Mouse (Mus musculus): ENCODE results near the gene Ak1. TPM values are rescaled to one million over a fixed set of nuclear protein-coding genes. Genes with fewer than 3 reads are reported as not detected.

Gene Ak1
- polyA plus RNA-seq, 1 experiment from 2014 or later, result 25.5 TPM

DNA sequence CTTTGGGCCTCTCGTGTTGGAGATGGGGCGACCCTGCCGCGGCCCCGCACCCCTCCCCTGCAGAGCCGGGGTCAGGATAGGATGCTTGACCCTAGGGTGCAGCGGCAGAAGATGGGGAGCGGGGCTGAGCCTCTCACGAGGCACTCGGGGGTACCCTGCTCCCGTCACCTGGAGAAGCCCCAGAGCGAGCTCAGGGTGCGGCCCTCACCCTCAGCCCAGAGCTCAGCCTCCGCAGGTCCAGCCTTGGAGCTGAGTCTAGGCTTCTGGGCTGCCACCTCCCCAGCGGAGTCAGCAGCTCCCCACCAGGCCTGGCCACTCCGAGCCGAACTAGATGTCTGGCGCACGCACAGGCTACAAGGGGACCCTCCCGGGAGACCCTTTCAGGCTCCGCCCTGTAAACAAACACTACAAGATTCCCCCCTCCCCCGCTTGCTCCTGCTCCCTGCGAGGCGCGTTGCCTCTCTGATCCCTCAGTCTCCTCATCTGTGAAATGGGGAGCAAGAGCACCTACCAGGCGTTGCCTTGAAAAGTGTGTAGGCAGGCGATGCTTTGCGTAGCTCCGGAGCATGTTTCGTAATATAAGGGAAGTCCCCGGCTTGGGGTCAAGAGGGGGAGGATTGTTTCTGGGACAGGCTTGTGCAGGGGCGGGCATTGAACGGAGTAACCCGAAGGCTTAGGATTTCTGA lies 14.2 kb upstream of the Ak1 start:
- H3K27me3 ChIP-seq (ENCODE audit: control insufficient read depth, insufficient read depth, low read length), result no peaks in the 10 kb centered on the region
- peaks cover 24% of the 10 kb centered on the region for H3K4me1 ChIP-seq (ENCODE audit: control insufficient read depth, insufficient read depth, low read length)
- H3K27ac ChIP-seq (ENCODE audit: low read depth, low read length), result peak overlapping the region; percentile 48; the same call in 1 of the 2 replicates
- peak overlapping the region; percentile 61 for H3K4me3 ChIP-seq (ENCODE audit: low read length)
- ATAC-seq (ENCODE audit: low FRiP score, low TSS enrichment), result peak; percentile 18
- H3K9me3 ChIP-seq (ENCODE audit: control insufficient read depth, low read length), result no peaks in the 10 kb centered on the region; the same call in 1 of the 2 replicates
- H3K4me2 ChIP-seq (replicated peaks; ENCODE audit: low read depth, low read length), result peak overlapping the region; percentile 77
- 3% methylated on average over 32 of the region's 34 CpGs for WGBS
- H3K36me3 ChIP-seq (ENCODE audit: control insufficient read depth, insufficient read depth, low read length), result peaks cover 2% of the 10 kb centered on the region; the same call in 1 of the 2 replicates
- H3K9ac ChIP-seq (ENCODE audit: low read depth, low read length), result peak overlapping the region; percentile 74

- peaks cover 3% of the 10 kb centered on the region; the same call in 1 of the 2 replicates for H3K36me3 ChIP-seq (ENCODE audit: control insufficient read depth, insufficient read depth, low read length)
- peak overlapping the region; percentile 51 for H3K9ac ChIP-seq (ENCODE audit: low read depth, low read length)
- H3K4me3 ChIP-seq (ENCODE audit: low read length), result peak overlapping the region; percentile 61
- H3K4me1 ChIP-seq (ENCODE audit: control insufficient read depth, insufficient read depth, low read length), result peaks cover 24% of the 10 kb centered on the region
- peak; percentile 63 for ATAC-seq (ENCODE audit: low FRiP score, low TSS enrichment)
- WGBS, result 2% methylated on average over 25 of the region's 25 CpGs
- H3K27ac ChIP-seq (ENCODE audit: low read depth, low read length), result peak overlapping the region; percentile 77; the same call in 1 of the 2 replicates
- H3K4me2 ChIP-seq (replicated peaks; ENCODE audit: low read depth, low read length), result peak overlapping the region; percentile 77
- no peaks in the 10 kb centered on the region; the same call in 1 of the 2 replicates for H3K9me3 ChIP-seq (ENCODE audit: control insufficient read depth, low read length)
- no peaks in the 10 kb centered on the region for H3K27me3 ChIP-seq (ENCODE audit: control insufficient read depth, insufficient read depth, low read length)
These were observed 13.3 kb upstream of the Ak1 start for GRCm38 (mm10) chr2:32608141-32608777.

- H3K27me3 ChIP-seq (ENCODE audit: control insufficient read depth, insufficient read depth, low read length), result no peaks in the 10 kb centered on the region
- H3K4me2 ChIP-seq (replicated peaks; ENCODE audit: low read depth, low read length), result peak overlapping the region; percentile 77
- no peaks in the 10 kb centered on the region; the same call in 1 of the 2 replicates for H3K9me3 ChIP-seq (ENCODE audit: control insufficient read depth, low read length)
- H3K4me1 ChIP-seq (ENCODE audit: control insufficient read depth, insufficient read depth, low read length), result peaks cover 24% of the 10 kb centered on the region
- peak overlapping the region; percentile 61 for H3K4me3 ChIP-seq (ENCODE audit: low read length)
- H3K27ac ChIP-seq (ENCODE audit: low read depth, low read length), result peak overlapping the region; percentile 77; the same call in 1 of the 2 replicates
- ATAC-seq (ENCODE audit: low FRiP score, low TSS enrichment), result peak; percentile 2; the same call in 1 of the 2 replicates
- H3K36me3 ChIP-seq (ENCODE audit: control insufficient read depth, insufficient read depth, low read length), result peaks cover 3% of the 10 kb centered on the region; the same call in 1 of the 2 replicates
- 39% methylated on average over 18 of the region's 18 CpGs for WGBS
- peak overlapping the region; percentile 51 for H3K9ac ChIP-seq (ENCODE audit: low read depth, low read length)
These were observed 12.7 kb upstream of the Ak1 start for GRCm38 (mm10) chr2:32608778-32609435.

DNA sequence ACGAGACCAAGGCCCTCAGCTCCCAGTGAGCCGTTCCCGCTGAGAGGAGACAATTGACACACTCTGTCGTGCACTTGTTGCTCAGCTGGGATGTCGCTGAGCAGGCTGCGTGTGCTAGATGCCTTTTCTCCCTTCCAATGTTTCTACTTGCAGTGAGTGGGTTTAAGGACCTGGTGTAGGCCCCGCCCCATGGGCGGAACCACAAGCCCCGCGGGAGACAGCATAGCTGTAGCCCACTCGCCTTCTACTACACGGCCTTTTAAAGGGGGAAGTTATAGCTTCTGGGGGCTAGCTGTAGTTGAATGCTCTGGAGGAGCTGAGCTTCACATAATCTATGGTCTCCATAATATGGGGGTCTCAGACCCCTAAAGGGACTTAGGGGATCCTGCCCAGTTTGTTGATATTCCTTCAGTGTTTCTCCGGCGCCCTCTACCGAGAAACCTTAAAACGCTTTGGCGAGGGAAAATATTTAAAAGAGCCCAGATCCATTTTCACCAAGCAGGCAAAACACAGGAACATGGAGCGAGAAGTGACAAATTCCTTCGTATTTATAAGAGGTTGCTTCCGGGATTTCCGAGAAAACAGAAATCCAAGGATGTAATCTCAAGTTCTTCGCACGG lies 10.8 kb upstream of the Ak1 start:
- Histone ChIP-seq H3K27me3 (ENCODE audit: control insufficient read depth, insufficient read depth, low read length) (no peaks in the 10 kb centered on the region), H3K27ac (ENCODE audit: low read depth, low read length) (no peak overlapping the region), H3K36me3 (ENCODE audit: control insufficient read depth, insufficient read depth, low read length) (peaks cover 13% of the 10 kb centered on the region; the same call in 1 of the 2 replicates), H3K4me1 (ENCODE audit: control insufficient read depth, insufficient read depth, low read length) (peaks cover 24% of the 10 kb centered on the region), H3K9me3 (ENCODE audit: control insufficient read depth, low read length) (no peaks in the 10 kb centered on the region; the same call in 1 of the 2 replicates), H3K4me3 (ENCODE audit: low read length) (peak overlapping the region; percentile 41), H3K4me2 (replicated peaks; ENCODE audit: low read depth, low read length) (peak overlapping the region; percentile 52), H3K9ac (ENCODE audit: low read depth, low read length) (peak overlapping the region; percentile 48; the same call in 1 of the 2 replicates)
- 20% methylated on average over 23 of the region's 23 CpGs for WGBS
- ATAC-seq (ENCODE audit: low FRiP score, low TSS enrichment), result no peak

DNA sequence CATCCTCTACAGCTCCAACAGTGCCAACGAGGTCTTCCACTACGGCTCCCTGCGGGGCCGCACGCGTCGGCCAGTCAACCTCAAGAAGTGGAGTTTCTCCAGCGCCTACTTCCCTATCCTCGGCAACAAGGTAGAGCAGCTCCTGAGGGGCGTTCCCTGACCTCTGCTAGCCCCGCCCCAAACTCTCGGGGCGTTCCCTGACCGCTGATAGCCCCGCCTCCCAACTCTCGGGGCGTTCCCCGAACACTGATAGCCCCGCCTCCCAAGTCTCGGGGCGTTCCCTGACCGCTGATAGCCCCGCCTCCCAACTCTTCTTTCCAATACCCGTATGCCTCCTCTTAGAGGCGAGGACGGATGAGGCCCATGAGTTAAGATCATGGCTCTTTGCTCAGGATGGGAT lies 9.3 kb upstream of the Ak1 start:
- Histone ChIP-seq H3K4me1 (ENCODE audit: control insufficient read depth, insufficient read depth, low read length) (peaks cover 24% of the 10 kb centered on the region), H3K9ac (ENCODE audit: low read depth, low read length) (no peak overlapping the region), H3K4me2 (replicated peaks; ENCODE audit: low read depth, low read length) (no peak overlapping the region), H3K9me3 (ENCODE audit: control insufficient read depth, low read length) (no peaks in the 10 kb centered on the region; the same call in 1 of the 2 replicates), H3K36me3 (ENCODE audit: control insufficient read depth, insufficient read depth, low read length) (peaks cover 20% of the 10 kb centered on the region; the same call in 1 of the 2 replicates), H3K27ac (ENCODE audit: low read depth, low read length) (no peak overlapping the region), H3K4me3 (ENCODE audit: low read length) (no peak overlapping the region), H3K27me3 (ENCODE audit: control insufficient read depth, insufficient read depth, low read length) (no peaks in the 10 kb centered on the region)
- ATAC-seq (ENCODE audit: low FRiP score, low TSS enrichment), result no peak
- 69% methylated on average over 26 of the region's 26 CpGs for WGBS

- Histone ChIP-seq H3K36me3 (ENCODE audit: control insufficient read depth, insufficient read depth, low read length) (peaks cover 23% of the 10 kb centered on the region; the same call in 1 of the 2 replicates), H3K9me3 (ENCODE audit: control insufficient read depth, low read length) (peaks cover 3% of the 10 kb centered on the region; the same call in 1 of the 2 replicates), H3K9ac (ENCODE audit: low read depth, low read length) (no peak overlapping the region), H3K4me3 (ENCODE audit: low read length) (no peak overlapping the region), H3K4me1 (ENCODE audit: control insufficient read depth, insufficient read depth, low read length) (peaks cover 30% of the 10 kb centered on the region), H3K27ac (ENCODE audit: low read depth, low read length) (no peak overlapping the region), H3K27me3 (ENCODE audit: control insufficient read depth, insufficient read depth, low read length) (no peaks in the 10 kb centered on the region), H3K4me2 (replicated peaks; ENCODE audit: low read depth, low read length) (no peak overlapping the region)
- 89% methylated on average over 1 of the region's 1 CpGs for WGBS
- no peak for ATAC-seq (ENCODE audit: low FRiP score, low TSS enrichment)
These were observed 4.4 kb upstream of the Ak1 start for GRCm38 (mm10) chr2:32617109-32617508.

DNA sequence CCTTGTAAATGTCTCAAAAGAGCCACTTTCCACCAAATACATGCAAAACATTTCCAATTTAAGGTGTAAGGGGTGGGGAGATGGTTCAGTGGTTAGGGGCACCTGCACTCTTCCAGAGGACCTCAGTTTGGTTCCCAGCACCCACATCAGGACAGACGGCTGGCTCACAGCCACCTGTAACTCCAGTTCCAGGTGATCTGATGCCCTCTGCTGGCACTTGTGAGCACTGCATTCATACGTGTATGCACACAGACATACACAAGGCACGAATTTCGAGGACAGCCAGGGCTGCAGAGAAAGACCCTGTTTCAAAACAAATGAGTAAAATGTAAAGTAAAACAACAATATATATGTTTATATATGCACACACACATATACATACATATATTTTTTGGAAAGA lies 4.0 kb upstream of the Ak1 start:
- ATAC-seq (ENCODE audit: low FRiP score, low TSS enrichment), result no peak
- peaks cover 3% of the 10 kb centered on the region; the same call in 1 of the 2 replicates for H3K9me3 ChIP-seq (ENCODE audit: control insufficient read depth, low read length)
- H3K4me3 ChIP-seq (ENCODE audit: low read length), result no peak overlapping the region
- H3K27me3 ChIP-seq (ENCODE audit: control insufficient read depth, insufficient read depth, low read length), result no peaks in the 10 kb centered on the region
- peaks cover 30% of the 10 kb centered on the region for H3K4me1 ChIP-seq (ENCODE audit: control insufficient read depth, insufficient read depth, low read length)
- H3K27ac ChIP-seq (ENCODE audit: low read depth, low read length), result no peak overlapping the region
- H3K36me3 ChIP-seq (ENCODE audit: control insufficient read depth, insufficient read depth, low read length), result peaks cover 20% of the 10 kb centered on the region; the same call in 1 of the 2 replicates
- H3K9ac ChIP-seq (ENCODE audit: low read depth, low read length), result no peak overlapping the region
- H3K4me2 ChIP-seq (replicated peaks; ENCODE audit: low read depth, low read length), result no peak overlapping the region
- WGBS, result 95% methylated on average over 4 of the region's 4 CpGs

- H3K9ac ChIP-seq (ENCODE audit: low read depth, low read length), result no peak overlapping the region
- 67% methylated on average over 9 of the region's 9 CpGs for WGBS
- ATAC-seq (ENCODE audit: low FRiP score, low TSS enrichment), result no peak
These were observed 3.5 kb upstream of the Ak1 start for GRCm38 (mm10) chr2:32618051-32618450.

More at GRCm38 (mm10) chr2:32618051-32618450, 3.5 kb upstream of the Ak1 start:
- Histone ChIP-seq H3K36me3 (ENCODE audit: control insufficient read depth, insufficient read depth, low read length) (peaks cover 20% of the 10 kb centered on the region; the same call in 1 of the 2 replicates), H3K27ac (ENCODE audit: low read depth, low read length) (no peak overlapping the region), H3K4me2 (replicated peaks; ENCODE audit: low read depth, low read length) (no peak overlapping the region), H3K27me3 (ENCODE audit: control insufficient read depth, insufficient read depth, low read length) (no peaks in the 10 kb centered on the region), H3K4me1 (ENCODE audit: control insufficient read depth, insufficient read depth, low read length) (peaks cover 30% of the 10 kb centered on the region), H3K4me3 (ENCODE audit: low read length) (no peak overlapping the region), H3K9me3 (ENCODE audit: control insufficient read depth, low read length) (peaks cover 3% of the 10 kb centered on the region; the same call in 1 of the 2 replicates)
